19 mouse cellular contexts compared by ENCODE assay signal in the genomic region with DNA sequence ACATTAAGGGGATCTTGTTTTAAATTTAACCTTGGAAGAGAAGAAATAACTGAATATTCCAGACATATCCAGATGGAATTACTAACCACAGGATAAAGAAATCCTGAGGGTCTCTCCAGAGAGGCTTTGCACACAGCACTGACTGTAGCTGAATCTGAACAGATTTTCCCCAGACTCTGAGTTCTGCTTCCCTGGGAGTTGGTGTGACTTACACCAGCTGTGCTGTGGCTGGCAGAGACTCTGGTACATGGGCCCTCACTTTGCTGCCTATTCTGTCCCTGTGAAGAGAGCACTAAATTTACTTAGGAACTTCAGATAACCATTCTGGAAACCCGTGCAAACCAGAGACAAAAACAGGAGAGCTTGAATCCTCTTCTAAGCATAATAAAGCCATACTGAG. TPM values are rescaled to one million over a fixed set of nuclear protein-coding genes. Genes with fewer than 3 reads are reported as not detected.
A peak's percentile ranks its signal among the peaks of the same experiment; 100 is the strongest.
DNase-seq lines count a peak whose midpoint lies in the region; TF ChIP-seq lines count a peak whose summit lies in the region.
"Had no signal": no experiment of that assay in that cellular context is flagged by ENCODE, and none has a peak within 500 bp of the region (broad histone marks: within the 10 kb centered on the region; RNA-seq: fewer than 3 reads in every experiment).

No protein-coding gene starts in this region.

- WGBS in hindbrain, embryonic 10.5 days: 74% methylated on average over 1 of the region's 1 CpGs

- peak overlapping the region; percentile 77 for H3K27ac ChIP-seq in layer of hippocampus, adult 2 months
- H3K27ac ChIP-seq in hindbrain, embryonic 10.5 days: no peak overlapping the region
- H3K27ac ChIP-seq: embryonic facial prominence, embryonic 13.5 days; heart, embryonic 13.5 days had no signal

- no peaks in the 10 kb centered on the region for H3K36me3 ChIP-seq in hindbrain, embryonic 10.5 days
- H3K36me3 ChIP-seq: embryonic facial prominence, embryonic 13.5 days; G1E; heart, embryonic 13.5 days had no signal

- H3K27me3 ChIP-seq in hindbrain, embryonic 10.5 days (ENCODE audit: insufficient read depth, poor library complexity, severe bottlenecking): no peaks in the 10 kb centered on the region
- H3K27me3 ChIP-seq: embryonic facial prominence, embryonic 13.5 days; heart, embryonic 13.5 days had no signal

- peak; percentile 64 for DNase-seq in left cerebral cortex, adult 11 months (ENCODE audit: low spot score)
- no peak for DNase-seq in left cerebral cortex, postnatal 4 days
- DNase-seq in layer of hippocampus, adult 2 months (ENCODE audit: low spot score in 2 of 2): peak; percentile 54 to 58
- DNase-seq in left cerebral cortex, postnatal 10 days (ENCODE audit: extremely low spot score in 1 of 2, low spot score in 2 of 2): peak; percentile 21 to 71
- DNase-seq in telencephalon, adult 2 months (ENCODE audit: low read depth, low spot score): peak; percentile 90
- no peak for DNase-seq in ovary, postnatal 14 days (ENCODE audit: low spot score)
- no peak for DNase-seq in hindbrain, embryonic 10.5 days (ENCODE audit: low spot score)
- DNase-seq in embryo, embryonic 10.5 days (ENCODE audit: low spot score): no peak
- DNase-seq: cerebellum, adult 2 months; kidney, adult 11 months; kidney, postnatal 36 days; thymus, adult 2 months had no signal

- no peaks in the 10 kb centered on the region for H3K4me1 ChIP-seq in hindbrain, embryonic 10.5 days (replicated peaks)
- H3K4me1 ChIP-seq: embryonic facial prominence, embryonic 13.5 days; heart, embryonic 13.5 days had no signal

- intact Hi-C loops in left cerebral cortex, postnatal 4 days (cut with DNase I): no loop called here
- intact Hi-C loops in left cerebral cortex, postnatal 10 days (cut with DNase I): no loop called here

- H3K4me3 ChIP-seq in layer of hippocampus, adult 2 months: no peak overlapping the region
- no peak overlapping the region for H3K4me3 ChIP-seq in hindbrain, embryonic 10.5 days
- H3K4me3 ChIP-seq: embryonic facial prominence, embryonic 13.5 days; heart, embryonic 13.5 days had no signal

- no peak for TF ChIP-seq CTCF in layer of hippocampus, adult 2 months (conservative IDR thresholded peaks at IDR 0.05)

- H3K9me3 ChIP-seq in hindbrain, embryonic 10.5 days: no peaks in the 10 kb centered on the region
- H3K9me3 ChIP-seq: embryonic facial prominence, embryonic 13.5 days; G1E; heart, embryonic 13.5 days had no signal

RNA-seq across cellular contexts. Expression of a gene that starts 46.1 kb away (rescaled TPM):
- total RNA-seq in left cerebral cortex, postnatal 4 days (2021): under 1 TPM in 1 of 2 experiments, not detected in 1; 0.26 TPM
- under 1 TPM in 1 of 2 experiments, not detected in 1; 0.31 TPM for total RNA-seq in layer of hippocampus, adult 2 months (2021)
- not detected for total RNA-seq in left cerebral cortex, postnatal 10 days (2021)
- 0.71 and 1.3 TPM in 2 replicates for polyA plus RNA-seq in hindbrain, embryonic 10.5 days (2016; fragmentation: Nextera tagmentation; extraction: Ambion mirVana)
- total RNA-seq: adrenal gland, postnatal 4 days; liver, adult 2 months; megakaryocyte-erythroid progenitor cell, adult 5-6 weeks had no signal
- polyA plus RNA-seq: C2C12; embryonic facial prominence, embryonic 13.5 days; G1E; heart, embryonic 13.5 days; liver, adult 2 months; thymus, adult 2 months had no signal

Comparison
In these comparisons a context has a peak if more than half of its experiments do, and no peak if none do; other contexts are left out.
1. DNase-seq: peak in left cerebral cortex, adult 11 months (single experiment), layer of hippocampus, adult 2 months (2 of 2), left cerebral cortex, postnatal 10 days (2 of 2) and telencephalon, adult 2 months (single experiment); none in left cerebral cortex, postnatal 4 days (single experiment), ovary, postnatal 14 days (single experiment), hindbrain, embryonic 10.5 days (single experiment) and embryo, embryonic 10.5 days (single experiment).